Mouse (Mus musculus) spleen, adult 2 months (tissue): ENCODE measurements at regions not wholly inside any gene's neighbourhood (a gene's known extent, or its start where the extent isn't known, plus 50 kb on each side); places are given as distances from the start of the nearest gene placed in this dataset.

ENCODE experiments used
- DNase-seq, 2 experiments: peaks; one replicate each; pipeline versions ENCODE4 v3.0.0 to v3.0.0-alpha.2; 2012 to 2021; ENCODE audit warnings: low spot score in 2 of 2, low read depth in 1 of 2
- H3K27ac ChIP-seq: fragments of 200-500 bp; 2 replicates; pipeline ENCODE4 v1.5.1; 2012; ENCODE audit warnings: low read length, inconsistent platforms; ENCODE audit not compliant: insufficient read depth
- H3K27me3 ChIP-seq: fragments of 200-500 bp; 2 replicates; pipeline ENCODE4 v1.6.1; 2012; ENCODE audit warnings: mild to moderate bottlenecking, moderate library complexity, low read length, inconsistent platforms; ENCODE audit not compliant: control insufficient read depth, insufficient read depth
- H3K36me3 ChIP-seq: fragments of 200-500 bp; 2 replicates; pipeline ENCODE4 v1.6.1; 2012; ENCODE audit warnings: mild to moderate bottlenecking, low read length, inconsistent platforms; ENCODE audit not compliant: control insufficient read depth, insufficient read depth
- H3K4me1 ChIP-seq: fragments of 200-500 bp; 2 replicates; pipeline ENCODE4 v1.6.1; 2011; ENCODE audit warnings: inconsistent platforms; ENCODE audit not compliant: control insufficient read depth, insufficient read depth, insufficient read length
- H3K4me3 ChIP-seq: fragments of 200-500 bp; 2 replicates; pipeline ENCODE4 v1.5.1; 2011; ENCODE audit warnings: mild to moderate bottlenecking, inconsistent platforms; ENCODE audit not compliant: insufficient read depth, insufficient read length; ENCODE audit errors: extremely low read depth
- CTCF ChIP-seq: fragments of 200-500 bp; IDR thresholded peaks from 2 replicates; pipeline ENCODE4 v1.5.1; 2011; ENCODE audit warnings: mild to moderate bottlenecking, inconsistent platforms; ENCODE audit not compliant: insufficient read depth, insufficient read length, insufficient replicate concordance; ENCODE audit errors: extremely low read depth
- POLR2A ChIP-seq: fragments of 200-500 bp; IDR thresholded peaks from 2 replicates; pipeline ENCODE4 v1.6.1; 2011; ENCODE audit warnings: low read depth, low read length, inconsistent platforms
- WGBS: fragments of 180-500 bp; shearing (Covaris S2); methylation state at CpG from one replicate; pipeline ENCODE4 v1.1.7; 2018; 5-methylcytosine and 5-hydroxymethylcytosine counted together

- no peak for TF ChIP-seq POLR2A
- no peak for TF ChIP-seq CTCF
Observed at GRCm38 (mm10) chr16:92998689-92999088, 172.7 kb upstream of the Runx1 start.

DNA sequence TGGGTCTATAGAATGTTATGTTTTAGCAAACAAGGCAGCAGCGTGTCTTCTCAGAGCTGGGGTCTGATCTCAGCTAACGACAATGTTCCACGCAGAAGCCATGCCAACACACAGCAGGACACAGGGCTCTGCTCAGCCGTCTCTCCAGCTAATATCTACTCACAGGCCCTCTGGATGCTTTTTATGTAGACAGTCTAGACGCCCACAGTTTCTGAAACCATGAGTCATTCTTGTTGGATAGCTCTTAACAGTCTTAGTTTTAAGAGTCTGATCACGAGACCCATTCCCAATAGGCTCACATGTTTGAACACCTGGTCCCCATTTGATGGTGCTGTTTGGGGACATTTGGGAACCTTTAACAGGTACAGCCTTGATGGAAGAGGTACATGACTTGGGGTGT, 171.7 kb upstream of the Runx1 start:
- no peak for TF ChIP-seq POLR2A
- TF ChIP-seq CTCF, result no peak
- H3K4me1 ChIP-seq, result peaks cover 4% of the 10 kb centered on the region; the same call in 1 of the 2 replicates
- no peak overlapping the region for H3K4me3 ChIP-seq
- H3K27ac ChIP-seq, result no peak overlapping the region
- 80% methylated on average over 6 of the region's 6 CpGs for WGBS
- H3K27me3 ChIP-seq, result no peaks in the 10 kb centered on the region
- no peak for DNase-seq
- H3K36me3 ChIP-seq, result no peaks in the 10 kb centered on the region

More at GRCm38 (mm10) chr16:92998689-92999088, 172.7 kb upstream of the Runx1 start:
- H3K36me3 ChIP-seq, result no peaks in the 10 kb centered on the region
- no peaks in the 10 kb centered on the region for H3K27me3 ChIP-seq
- peaks cover 4% of the 10 kb centered on the region; the same call in 1 of the 2 replicates for H3K4me1 ChIP-seq
- no peak for DNase-seq
- WGBS, result 95% methylated on average over 3 of the region's 3 CpGs
- no peak overlapping the region for H3K27ac ChIP-seq
- no peak overlapping the region for H3K4me3 ChIP-seq

- Histone ChIP-seq H3K4me1 (peaks cover 4% of the 10 kb centered on the region; the same call in 1 of the 2 replicates), H3K4me3 (no peak overlapping the region), H3K27ac (no peak overlapping the region), H3K36me3 (no peaks in the 10 kb centered on the region), H3K27me3 (no peaks in the 10 kb centered on the region)
- TF ChIP-seq CTCF, result no peak
- TF ChIP-seq POLR2A, result no peak
- DNase-seq, result no peak
- 92% methylated on average over 4 of the region's 4 CpGs for WGBS
Observed at GRCm38 (mm10) chr16:92995993-92996350, 170.0 kb upstream of the Runx1 start.

GRCm38 (mm10) chr16:92995132-92995992, 169.4 kb upstream of the Runx1 start:
- WGBS, result 59% methylated on average over 13 of the region's 13 CpGs
- TF ChIP-seq CTCF (no peak), POLR2A (no peak)
- Histone ChIP-seq H3K36me3 (no peaks in the 10 kb centered on the region), H3K27me3 (no peaks in the 10 kb centered on the region), H3K4me3 (no peak overlapping the region), H3K4me1 (peaks cover 4% of the 10 kb centered on the region; the same call in 1 of the 2 replicates), H3K27ac (no peak overlapping the region)
- no peak for DNase-seq

- H3K27ac ChIP-seq, result no peak overlapping the region
- H3K4me3 ChIP-seq, result no peak overlapping the region
- 87% methylated on average over 3 of the region's 3 CpGs for WGBS
- DNase-seq, result no peak
- TF ChIP-seq CTCF (no peak), POLR2A (no peak)
- H3K36me3 ChIP-seq, result no peaks in the 10 kb centered on the region
- peaks cover 4% of the 10 kb centered on the region; the same call in 1 of the 2 replicates for H3K4me1 ChIP-seq
- no peaks in the 10 kb centered on the region for H3K27me3 ChIP-seq
Observed at GRCm38 (mm10) chr16:92992876-92993275, 166.9 kb upstream of the Runx1 start.

DNA sequence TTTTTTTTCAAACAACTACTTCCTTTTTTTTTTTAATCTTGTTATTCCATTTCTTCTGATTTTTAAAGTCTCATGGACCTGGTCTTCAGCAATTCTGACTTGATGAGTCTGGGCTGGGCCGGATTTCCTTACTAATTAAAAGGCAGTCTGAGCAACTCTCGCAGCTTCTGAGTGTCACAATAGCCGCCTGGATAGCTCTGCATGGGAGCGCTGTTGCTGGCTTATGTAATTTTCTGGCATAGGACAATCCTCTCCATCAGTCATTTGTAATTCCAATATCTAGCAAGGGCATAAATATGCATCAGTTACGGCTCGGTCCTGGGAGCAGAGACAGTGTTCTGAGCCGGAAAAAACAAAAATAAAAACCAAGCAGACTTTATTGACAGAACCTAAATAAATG, 165.5 kb upstream of the Runx1 start:
- H3K27ac ChIP-seq, result no peak overlapping the region
- no peaks in the 10 kb centered on the region for H3K27me3 ChIP-seq
- peaks cover 4% of the 10 kb centered on the region; the same call in 1 of the 2 replicates for H3K4me1 ChIP-seq
- H3K4me3 ChIP-seq, result no peak overlapping the region
- DNase-seq, result no peak
- no peaks in the 10 kb centered on the region for H3K36me3 ChIP-seq
- TF ChIP-seq CTCF, result no peak
- no peak for TF ChIP-seq POLR2A
- WGBS, result 87% methylated on average over 7 of the region's 7 CpGs

DNA sequence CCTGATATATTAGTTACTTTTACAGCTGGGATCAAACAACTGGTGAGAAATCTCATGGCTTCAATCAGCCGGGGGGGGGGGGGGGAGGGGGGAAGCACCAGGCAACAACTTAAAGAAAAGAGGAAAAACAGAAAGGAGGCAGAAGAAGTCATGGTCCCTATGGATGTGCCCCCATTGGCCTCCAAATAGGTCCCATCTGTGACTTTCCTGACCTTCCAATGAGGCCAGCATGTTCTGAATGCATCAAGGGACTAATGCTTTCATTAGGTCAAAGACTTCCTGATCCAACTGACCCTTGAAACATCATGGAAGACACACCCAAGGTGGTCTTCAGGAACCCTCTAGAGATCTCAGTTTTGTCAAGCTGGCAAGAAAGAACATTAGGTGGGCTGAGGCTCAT, 162.5 kb upstream of the Runx1 start:
- Histone ChIP-seq H3K4me3 (no peak overlapping the region), H3K4me1 (no peaks in the 10 kb centered on the region), H3K27me3 (no peaks in the 10 kb centered on the region), H3K27ac (no peak overlapping the region), H3K36me3 (no peaks in the 10 kb centered on the region)
- DNase-seq, result no peak
- TF ChIP-seq CTCF, result no peak
- no peak for TF ChIP-seq POLR2A
- 58% methylated on average over 1 of the region's 1 CpGs for WGBS
